Mouse (Mus musculus) spleen, postnatal 10 days (tissue): ENCODE data around the gene Ucp3.

Source experiments
- DNase-seq, 2 experiments: peaks; one replicate each; pipeline ENCODE4 v3.0.0; 2021 to 2022; ENCODE audit warnings: low spot score in 2 of 2

The Ucp3 gene

GRCm38 (mm10) chr7:100500276-100500977 lies 27.6 kb downstream of the Ucp3 start:
- peak; percentile 60 to 66 for DNase-seq

GRCm38 (mm10) chr7:100501027-100501843 lies 28.4 kb downstream of the Ucp3 start:
- DNase-seq: peak; percentile 50 to 63

- peak in 1 of 2 experiments; percentile 37 for DNase-seq
Observed at GRCm38 (mm10) chr7:100501844-100502373, 29.1 kb downstream of the Ucp3 start.

- peak; percentile 50 to 57 for DNase-seq
Observed at GRCm38 (mm10) chr7:100502374-100502922, 29.7 kb downstream of the Ucp3 start.

- DNase-seq: peak; percentile 50 to 52
Observed at GRCm38 (mm10) chr7:100503076-100503475, 30.3 kb downstream of the Ucp3 start.

GRCm38 (mm10) chr7:100504740-100505487 lies 32.1 kb downstream of the Ucp3 start:
- peak; percentile 24 to 31 for DNase-seq

- peak in 1 of 2 experiments; percentile 19 for DNase-seq
Observed at GRCm38 (mm10) chr7:100506494-100506893, 33.7 kb downstream of the Ucp3 start.

GRCm38 (mm10) chr7:100508670-100509069 lies 35.9 kb downstream of the Ucp3 start:
- no peak for DNase-seq

- no peak for DNase-seq
Observed at GRCm38 (mm10) chr7:100511602-100512001, 38.8 kb downstream of the Ucp3 start.

GRCm38 (mm10) chr7:100514573-100514972 lies 41.8 kb downstream of the Ucp3 start, which contains the start of gene Dnajb13:
Dnajb13 (minus strand) TSS chr7:100514960.
- no peak for DNase-seq

- DNase-seq: no peak
Observed at GRCm38 (mm10) chr7:100520204-100520603, 47.4 kb downstream of the Ucp3 start.

- peak; percentile 83 to 91 for DNase-seq
Observed at GRCm38 (mm10) chr7:100520663-100521285, 48.0 kb downstream of the Ucp3 start.

- DNase-seq: no peak
Observed at GRCm38 (mm10) chr7:100522222-100522621, 49.4 kb downstream of the Ucp3 start.

- DNase-seq: no peak
Observed at GRCm38 (mm10) chr7:100524669-100525068, 51.9 kb downstream of the Ucp3 start.

GRCm38 (mm10) chr7:100530766-100531165 lies 58.0 kb downstream of the Ucp3 start:
- DNase-seq: no peak

- DNase-seq: no peak
Observed at GRCm38 (mm10) chr7:100533503-100533902, 60.7 kb downstream of the Ucp3 start.

- DNase-seq: no peak
Observed at GRCm38 (mm10) chr7:100534216-100534615, 61.4 kb downstream of the Ucp3 start.

GRCm38 (mm10) chr7:100535831-100536230 lies 63.0 kb downstream of the Ucp3 start:
- no peak for DNase-seq
